Comparison of ENCODE assay signal across 8 mouse cellular contexts in the genomic region with DNA sequence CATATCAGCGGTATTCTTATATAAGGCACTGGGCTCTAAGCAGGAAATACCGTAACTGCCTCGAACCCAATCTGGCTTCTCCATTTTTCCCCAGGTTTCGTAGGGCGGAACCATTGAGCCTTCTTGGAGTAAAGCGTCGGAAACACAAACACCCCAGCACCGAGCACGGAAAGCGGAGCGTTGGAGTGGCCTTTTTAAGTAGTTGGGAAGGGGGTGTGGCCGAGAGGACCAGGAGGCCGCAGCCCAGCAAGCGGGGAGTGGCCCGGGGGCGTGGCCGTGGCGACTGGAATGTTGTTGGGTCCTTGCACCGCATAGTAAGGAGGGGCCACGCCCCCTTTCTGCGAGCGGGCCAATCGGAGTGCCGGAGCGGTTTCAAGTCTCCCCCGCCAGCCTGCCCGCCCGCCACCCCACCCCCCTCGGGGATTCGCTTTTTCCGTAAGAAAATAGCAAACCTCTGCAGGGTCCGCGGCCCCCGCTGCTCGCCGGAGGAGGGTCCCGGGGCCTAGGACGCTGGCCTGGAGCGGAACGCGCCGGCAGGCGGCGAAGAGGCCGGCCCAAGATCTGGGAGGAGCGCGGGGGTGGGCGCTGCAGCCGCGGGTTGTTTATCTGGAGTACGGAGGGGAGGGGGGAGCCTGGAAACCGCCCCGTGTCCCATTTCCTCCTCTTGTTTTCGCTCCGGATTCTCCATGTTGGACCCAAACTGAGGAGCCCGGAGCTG. TPM values are rescaled to one million over a fixed set of nuclear protein-coding genes. Genes with fewer than 3 reads are reported as not detected.
DNase-seq lines count a peak whose midpoint lies in the region; ATAC-seq and TF ChIP-seq lines count a peak whose summit lies in the region.

A gene (plus strand): TSS at position 441 of the 718 bp plus-strand sequence.

- H3K27me3 ChIP-seq in C2C12 (ENCODE audit: control insufficient read depth, insufficient read depth, insufficient read length) (no peaks in the 10 kb centered on the region), myocyte (ENCODE audit: control insufficient read depth, insufficient read depth, insufficient read length) (no peaks in the 10 kb centered on the region)
- peaks cover 36% of the 10 kb centered on the region for H3K27me3 ChIP-seq in erythroblast, embryonic 14.5 days (ENCODE audit: control insufficient read depth)
- no peaks in the 10 kb centered on the region for H3K27me3 ChIP-seq in heart, embryonic 11.5 days (ENCODE audit: control insufficient read depth, insufficient read depth, low read length)
- no peaks in the 10 kb centered on the region for H3K27me3 ChIP-seq in kidney, embryonic 16.5 days (ENCODE audit: insufficient read depth, low read length)
- H3K27me3 ChIP-seq in liver, adult 2 months (ENCODE audit: control insufficient read depth, insufficient read depth, low read length) = no peaks in the 10 kb centered on the region
- H3K27me3 ChIP-seq in splenic B cell, adult 2 months (ENCODE audit: control insufficient read depth, insufficient read depth, low read length, poor library complexity, severe bottlenecking) = no peaks in the 10 kb centered on the region

- peak within 1 kb of the TSS; percentile 98 for H3K27ac ChIP-seq in heart, embryonic 11.5 days (ENCODE audit: low read depth, low read length)
- H3K27ac ChIP-seq in kidney, embryonic 16.5 days (ENCODE audit: low read length) = peak within 1 kb of the TSS; percentile 99
- peak within 1 kb of the TSS; percentile 99 for H3K27ac ChIP-seq in liver, adult 2 months (replicated peaks; ENCODE audit: insufficient read depth, low read depth, low read length)

- peak; percentile 35; the same call in 1 of the 2 replicates for TF ChIP-seq POLR2A in brain, embryonic 14.5 days (IDR thresholded peaks at IDR 0.05; ENCODE audit: borderline replicate concordance, extremely low read depth, insufficient read depth, insufficient read length, poor library complexity, severe bottlenecking)
- TF ChIP-seq POLR2A in liver, adult 2 months (IDR thresholded peaks at IDR 0.05; ENCODE audit: extremely low read depth, insufficient read depth, low read length) = peak; percentile 94
- peak; percentile 71 for TF ChIP-seq POLR2A in myocyte (IDR thresholded peaks at IDR 0.05; ENCODE audit: insufficient read length, low read depth)

- peak within 1 kb of the TSS; percentile 99 for H3K9ac ChIP-seq in heart, embryonic 11.5 days (ENCODE audit: low read depth, low read length)
- H3K9ac ChIP-seq in kidney, embryonic 16.5 days (replicated peaks; ENCODE audit: low read length) = peak within 1 kb of the TSS; percentile 99
- H3K9ac ChIP-seq in liver, adult 2 months (ENCODE audit: low read depth, low read length) = peak within 1 kb of the TSS; percentile 98

- peak within 1 kb of the TSS; percentile 81 for H3K4me2 ChIP-seq in heart, embryonic 11.5 days
- peak within 1 kb of the TSS; percentile 97 for H3K4me2 ChIP-seq in kidney, embryonic 16.5 days (replicated peaks; ENCODE audit: low read depth, low read length)
- H3K4me2 ChIP-seq in myocyte (ENCODE audit: low read depth) = peak within 1 kb of the TSS; percentile 99

- H3K36me3 ChIP-seq in C2C12 (ENCODE audit: control insufficient read depth, insufficient read depth) (peaks cover 13% of the 10 kb centered on the region), myocyte (ENCODE audit: control insufficient read depth, insufficient read depth) (no peaks in the 10 kb centered on the region)
- peaks cover 14% of the 10 kb centered on the region for H3K36me3 ChIP-seq in erythroblast, embryonic 14.5 days (ENCODE audit: control insufficient read depth)
- H3K36me3 ChIP-seq in heart, embryonic 11.5 days (ENCODE audit: control insufficient read depth, insufficient read depth, low read length) = no peaks in the 10 kb centered on the region
- H3K36me3 ChIP-seq in kidney, embryonic 16.5 days (ENCODE audit: insufficient read depth, low read length) = peaks cover 3% of the 10 kb centered on the region; the same call in 1 of the 2 replicates
- H3K36me3 ChIP-seq in liver, adult 2 months (ENCODE audit: control insufficient read depth, insufficient read depth, low read length) = no peaks in the 10 kb centered on the region
- H3K36me3 ChIP-seq in splenic B cell, adult 2 months (ENCODE audit: control insufficient read depth, insufficient read depth, low read length, poor library complexity, severe bottlenecking) = no peaks in the 10 kb centered on the region

- H3K79me2 ChIP-seq in C2C12 (ENCODE audit: control insufficient read depth, insufficient read depth) (peaks cover 44% of the 10 kb centered on the region), myocyte (ENCODE audit: control insufficient read depth, insufficient read depth) (peaks cover 39% of the 10 kb centered on the region)
- peaks cover 43% of the 10 kb centered on the region for H3K79me2 ChIP-seq in liver, adult 2 months (ENCODE audit: control insufficient read depth, insufficient read depth, low read length)

- peaks cover 50% of the 10 kb centered on the region for H3K4me1 ChIP-seq in erythroblast, embryonic 14.5 days (ENCODE audit: control insufficient read depth)
- H3K4me1 ChIP-seq in heart, embryonic 11.5 days (ENCODE audit: control insufficient read depth, insufficient read depth, low read length) = peaks cover 36% of the 10 kb centered on the region
- H3K4me1 ChIP-seq in kidney, embryonic 16.5 days (ENCODE audit: insufficient read depth, low read length) = peaks cover 48% of the 10 kb centered on the region
- H3K4me1 ChIP-seq in liver, adult 2 months (ENCODE audit: control insufficient read depth, insufficient read depth, low read length) = peaks cover 27% of the 10 kb centered on the region

- H3K9me3 ChIP-seq in erythroblast, embryonic 14.5 days (ENCODE audit: control insufficient read depth, low read length) = no peaks in the 10 kb centered on the region
- no peaks in the 10 kb centered on the region for H3K9me3 ChIP-seq in heart, embryonic 11.5 days (replicated peaks; ENCODE audit: control insufficient read depth, low read length)
- no peaks in the 10 kb centered on the region for H3K9me3 ChIP-seq in kidney, embryonic 16.5 days (ENCODE audit: low read length)

- peak within 1 kb of the TSS; percentile 82 for H3ac ChIP-seq in C2C12 (ENCODE audit: control insufficient read depth, insufficient read length, low read depth)
- H3ac ChIP-seq in myocyte (ENCODE audit: control insufficient read depth, insufficient read length) = peak within 1 kb of the TSS; percentile 91

- DNase-seq in brain, embryonic 14.5 days (ENCODE audit: low read depth) = peak; percentile 100
- DNase-seq in liver, adult 2 months (ENCODE audit: extremely low read depth, low read depth, low spot score) = peak; percentile 95
- DNase-seq in splenic B cell, adult 2 months (ENCODE audit: low read depth, low spot score) = peak; percentile 93

- H3K4me3 ChIP-seq in C2C12 (ENCODE audit: insufficient read depth, poor library complexity, severe bottlenecking) (peak within 1 kb of the TSS; percentile 85), myocyte (peak within 1 kb of the TSS; percentile 84)
- H3K4me3 ChIP-seq in erythroblast, embryonic 14.5 days (replicated peaks) = peak within 1 kb of the TSS; percentile 93
- H3K4me3 ChIP-seq in heart, embryonic 11.5 days (ENCODE audit: low read depth, low read length) = peak within 1 kb of the TSS; percentile 85
- peak within 1 kb of the TSS; percentile 99 for H3K4me3 ChIP-seq in kidney, embryonic 16.5 days (ENCODE audit: low read length)
- H3K4me3 ChIP-seq in liver, adult 2 months (ENCODE audit: insufficient read depth, low read depth, low read length) = peak within 1 kb of the TSS; percentile 99

- under 1% methylated on average over 56 of the region's 56 CpGs for WGBS in heart, embryonic 11.5 days (ENCODE audit: insufficient replicate concordance)
- WGBS in kidney, embryonic 16.5 days = under 1% methylated on average over 53 of the region's 56 CpGs
- WGBS in liver, adult 2 months = 1% methylated on average over 56 of the region's 56 CpGs

- peaks cover 39% of the 10 kb centered on the region for H3K79me3 ChIP-seq in C2C12 (ENCODE audit: low read depth)

- ATAC-seq in heart, embryonic 11.5 days (replicated peaks; ENCODE audit: insufficient number of reproducible peaks, low FRiP score, low TSS enrichment) = peak; percentile 94
- peak; percentile 92 for ATAC-seq in kidney, embryonic 16.5 days (ENCODE audit: low FRiP score, low TSS enrichment)

- TF ChIP-seq CTCF in C2C12 (IDR thresholded peaks at IDR 0.05; ENCODE audit: control insufficient read depth, insufficient read depth, insufficient read length) = no peak
- no peak for TF ChIP-seq CTCF in brain, embryonic 14.5 days (IDR thresholded peaks at IDR 0.05; ENCODE audit: borderline replicate concordance, extremely low read depth, insufficient read depth, insufficient read length)
- TF ChIP-seq CTCF in liver, adult 2 months (IDR thresholded peaks at IDR 0.05; ENCODE audit: low read depth, low read length) = no peak

TF ChIP-seq in C2C12, 6 proteins besides CTCF, POLR2A, EP300 and RAD21:
- TF ChIP-seq MAX (IDR thresholded peaks at IDR 0.05) (no peak), CEBPB (IDR thresholded peaks at IDR 0.05; ENCODE audit: low read depth) (no peak), USF1 (IDR thresholded peaks at IDR 0.05; ENCODE audit: low read depth) (no peak), MYOD1 (IDR thresholded peaks at IDR 0.05; ENCODE audit: control insufficient read depth, insufficient read length, low read depth) (no peak), FOSL1 (IDR thresholded peaks at IDR 0.05; ENCODE audit: insufficient read depth, low read length, poor library complexity, severe bottlenecking) (no peak), MYOG (IDR thresholded peaks at IDR 0.05; ENCODE audit: control insufficient read depth, extremely low read depth, insufficient read length) (no peak)

TF ChIP-seq in myocyte, 11 proteins besides CTCF, POLR2A, EP300 and RAD21:
- TF ChIP-seq POLR2AphosphoS2 (IDR thresholded peaks at IDR 0.05; ENCODE audit: insufficient read length, low read depth) (peak; percentile 45), CEBPB (IDR thresholded peaks at IDR 0.05; ENCODE audit: insufficient read depth, poor library complexity, severe bottlenecking) (no peak), SRF (IDR thresholded peaks at IDR 0.05; ENCODE audit: control insufficient read depth, insufficient read length, low read depth) (no peak), MYOD1 (IDR thresholded peaks at IDR 0.05; ENCODE audit: control insufficient read depth in 1 of 3, insufficient read length in 2 of 3, low read depth in 2 of 3) (peak in 1 of 3 experiments; percentile 13), REST (IDR thresholded peaks at IDR 0.05; ENCODE audit: insufficient read depth, insufficient read length) (no peak), MAX (IDR thresholded peaks at IDR 0.05; ENCODE audit: low read depth) (no peak)

RNA-seq across cellular contexts. Expression of the gene that starts here (rescaled TPM):
- polyA plus RNA-seq in C2C12 (2012; fragmentation: generic; extraction: Trizol) (57.5 TPM), myocyte (2012; fragmentation: generic; extraction: Trizol) (65.0 TPM)
- 73.2 and 79.8 TPM in 2 replicates for polyA plus RNA-seq in brain, embryonic 14.5 days (2012; rRNA removed)
- 2.2 and 3.4 TPM in 2 replicates for polyA plus RNA-seq in erythroblast, embryonic 14.5 days (2012)
- 47.3 and 47.6 TPM in 2 replicates for polyA plus RNA-seq in heart, embryonic 11.5 days (2014; fragmentation: Nextera tagmentation; extraction: Ambion mirVana)
- 70.5 and 76.1 TPM in 2 replicates for polyA plus RNA-seq in kidney, embryonic 16.5 days (2015; fragmentation: Nextera tagmentation; extraction: Ambion mirVana)
- 18.4 and 25.7 TPM in 2 replicates for total RNA-seq in liver, adult 2 months (2014; rRNA removed)
- polyA plus RNA-seq in liver, adult 2 months (2012; rRNA removed) = 23.1 and 29.3 TPM in 2 replicates

Comparison
In these comparisons a context has a peak if more than half of its experiments do, and no peak if none do; other contexts are left out.
1. Peak in every context shown above with its lines: DNase-seq, ATAC-seq, H3K4me3 ChIP-seq and H3K27ac ChIP-seq.
2. POLR2A ChIP-seq: peak in every context shown above with its lines; median percentile 94 in liver, adult 2 months; 71 in myocyte; 35 in brain, embryonic 14.5 days.